Mouse (Mus musculus) heart, embryonic 16.5 days (tissue): Measurements from ENCODE around the gene Timm8a2. TPM values are rescaled to one million over a fixed set of nuclear protein-coding genes. Genes with fewer than 3 reads are reported as not detected.
A peak's percentile ranks its signal among the peaks of the same experiment; 100 is the strongest.

Experiments used
- ATAC-seq: fragments of 200-750 bp; cut with Nextera tagmentation; replicated peaks from 2 replicates; pipeline ENCODE4 v1.8.0; 2017; ENCODE audit warnings: moderate number of reproducible peaks; ENCODE audit not compliant: insufficient read depth, low FRiP score; ENCODE audit errors: extremely low read depth
- H3K27ac ChIP-seq: fragments of 300-500 bp; sonication (generic); 2 replicates; pipeline ENCODE4 v1.5.1; 2014; ENCODE audit warnings: mild to moderate bottlenecking, low read length, control low read depth, moderate library complexity
- H3K27me3 ChIP-seq: fragments of 300-500 bp; sonication (generic); 2 replicates; pipeline ENCODE4 v1.6.1; 2014; ENCODE audit warnings: low read length, mixed read lengths; ENCODE audit not compliant: control insufficient read depth, insufficient read depth
- H3K36me3 ChIP-seq: fragments of 300-500 bp; sonication (generic); 2 replicates; pipeline ENCODE4 v1.6.1; 2014; ENCODE audit not compliant: control insufficient read depth, insufficient read depth
- H3K4me1 ChIP-seq: fragments of 300-500 bp; sonication (generic); 2 replicates; pipeline ENCODE4 v1.6.1; 2014; ENCODE audit warnings: low read length, mixed read lengths; ENCODE audit not compliant: control insufficient read depth, insufficient read depth
- H3K4me2 ChIP-seq: fragments of 300-500 bp; sonication (generic); 2 replicates; pipeline ENCODE4 v1.6.1; 2014; ENCODE audit warnings: low read depth, mild to moderate bottlenecking, control low read depth, low read length
- H3K4me3 ChIP-seq: fragments of 300-500 bp; sonication (generic); 2 replicates; pipeline ENCODE4 v1.5.1; 2014; ENCODE audit warnings: mild to moderate bottlenecking, control low read depth, low read length
- H3K9ac ChIP-seq: fragments of 300-500 bp; sonication (generic); 2 replicates; pipeline ENCODE4 v1.6.1; 2014; ENCODE audit warnings: low read length, control low read depth
- H3K9me3 ChIP-seq: fragments of 300-500 bp; sonication (generic); replicated peaks from 2 replicates; pipeline ENCODE4 v1.6.1; 2016; ENCODE audit warnings: low read length; ENCODE audit not compliant: control insufficient read depth
- WGBS: fragments of 180-500 bp; shearing (Covaris S2); extraction: QIAGEN DNeasy Blood & Tissue Kit; methylation state at CpG from one replicate; pipeline ENCODE4 v1.1.7; 2014; 5-methylcytosine and 5-hydroxymethylcytosine counted together
- polyA plus RNA-seq: library from polyadenylated mRNA; unstranded; fragments of >200 nt; fragmentation: Nextera tagmentation; extraction: Ambion mirVana; gene quantifications from 2 replicates; pipeline ENCODE4 v1.2.1, GENCODE M21; 2015

Timm8a2 gene
- polyA plus RNA-seq, 1 experiment from 2014 or later: not detected

GRCm38 (mm10) chr14:122073422-122073821, 38.9 kb downstream of the Timm8a2 start:
- H3K4me3 ChIP-seq: no peak overlapping the region
- H3K27ac ChIP-seq: peak overlapping the region; percentile 52
- ATAC-seq: no peak
- H3K27me3 ChIP-seq: peaks cover 31% of the 10 kb centered on the region
- no peaks in the 10 kb centered on the region for H3K36me3 ChIP-seq
- H3K9ac ChIP-seq: no peak overlapping the region
- WGBS: 81% methylated on average over 5 of the region's 5 CpGs
- H3K4me1 ChIP-seq: peaks cover 23% of the 10 kb centered on the region
- no peaks in the 10 kb centered on the region for H3K9me3 ChIP-seq
- no peak overlapping the region for H3K4me2 ChIP-seq

GRCm38 (mm10) chr14:122074360-122074759, 39.9 kb downstream of the Timm8a2 start:
- H3K9me3 ChIP-seq: no peaks in the 10 kb centered on the region
- H3K4me2 ChIP-seq: no peak overlapping the region
- H3K36me3 ChIP-seq: no peaks in the 10 kb centered on the region
- H3K27ac ChIP-seq: no peak overlapping the region
- peaks cover 31% of the 10 kb centered on the region for H3K27me3 ChIP-seq
- peaks cover 14% of the 10 kb centered on the region for H3K4me1 ChIP-seq
- H3K4me3 ChIP-seq: no peak overlapping the region
- ATAC-seq: no peak
- 66% methylated on average over 10 of the region's 10 CpGs for WGBS
- H3K9ac ChIP-seq: no peak overlapping the region

GRCm38 (mm10) chr14:122075485-122076200, 41.2 kb downstream of the Timm8a2 start:
- Histone ChIP-seq H3K4me1 (peaks cover 5% of the 10 kb centered on the region), H3K4me2 (peak overlapping the region; percentile 13; the same call in 1 of the 2 replicates), H3K9me3 (no peaks in the 10 kb centered on the region), H3K27me3 (peaks cover 27% of the 10 kb centered on the region), H3K4me3 (no peak overlapping the region), H3K36me3 (no peaks in the 10 kb centered on the region), H3K9ac (no peak overlapping the region), H3K27ac (peak overlapping the region; percentile 54; the same call in 1 of the 2 replicates)
- 66% methylated on average over 21 of the region's 21 CpGs for WGBS
- ATAC-seq: peak; percentile 49

GRCm38 (mm10) chr14:122077017-122077416, 42.5 kb downstream of the Timm8a2 start:
- Histone ChIP-seq H3K27ac (no peak overlapping the region), H3K4me3 (no peak overlapping the region), H3K36me3 (no peaks in the 10 kb centered on the region), H3K9me3 (no peaks in the 10 kb centered on the region), H3K4me1 (peaks cover 5% of the 10 kb centered on the region), H3K4me2 (no peak overlapping the region), H3K27me3 (peaks cover 17% of the 10 kb centered on the region), H3K9ac (no peak overlapping the region)
- WGBS: 84% methylated on average over 3 of the region's 3 CpGs
- no peak for ATAC-seq

GRCm38 (mm10) chr14:122079428-122079827, 45.0 kb downstream of the Timm8a2 start:
- WGBS: 54% methylated on average over 6 of the region's 6 CpGs
- Histone ChIP-seq H3K4me1 (peaks cover 5% of the 10 kb centered on the region), H3K4me3 (no peak overlapping the region), H3K27ac (no peak overlapping the region), H3K36me3 (no peaks in the 10 kb centered on the region), H3K4me2 (no peak overlapping the region), H3K9ac (no peak overlapping the region), H3K27me3 (0 out of 2 replicates have a peak, but pooled peaks cover 3% of the 10 kb centered on the region), H3K9me3 (no peaks in the 10 kb centered on the region)
- ATAC-seq: no peak

GRCm38 (mm10) chr14:122079921-122080320, 45.4 kb downstream of the Timm8a2 start:
- Histone ChIP-seq H3K4me1 (peaks cover 5% of the 10 kb centered on the region), H3K4me3 (no peak overlapping the region), H3K27me3 (0 out of 2 replicates have a peak, but pooled peaks cover 3% of the 10 kb centered on the region), H3K9ac (no peak overlapping the region), H3K27ac (no peak overlapping the region), H3K36me3 (no peaks in the 10 kb centered on the region), H3K9me3 (peaks cover 4% of the 10 kb centered on the region), H3K4me2 (no peak overlapping the region)
- ATAC-seq: no peak
- WGBS: 72% methylated on average over 5 of the region's 5 CpGs

GRCm38 (mm10) chr14:122081308-122081707, 46.8 kb downstream of the Timm8a2 start:
- Histone ChIP-seq H3K36me3 (no peaks in the 10 kb centered on the region), H3K4me3 (no peak overlapping the region), H3K9me3 (peaks cover 8% of the 10 kb centered on the region), H3K27ac (no peak overlapping the region), H3K4me1 (peaks cover 2% of the 10 kb centered on the region), H3K27me3 (0 out of 2 replicates have a peak, but pooled peaks cover 3% of the 10 kb centered on the region), H3K4me2 (no peak overlapping the region), H3K9ac (no peak overlapping the region)
- 40% methylated on average over 3 of the region's 3 CpGs for WGBS
- ATAC-seq: no peak

GRCm38 (mm10) chr14:122083499-122083898, 49.0 kb downstream of the Timm8a2 start:
- 72% methylated on average over 7 of the region's 7 CpGs for WGBS
- no peak overlapping the region for H3K4me2 ChIP-seq

GRCm38 (mm10) chr14:122087956-122088355, 53.5 kb downstream of the Timm8a2 start:
- H3K9ac ChIP-seq: no peak overlapping the region
- ATAC-seq: no peak
- no peaks in the 10 kb centered on the region for H3K4me1 ChIP-seq
- H3K4me2 ChIP-seq: no peak overlapping the region
- H3K27me3 ChIP-seq: no peaks in the 10 kb centered on the region
- no peak overlapping the region for H3K4me3 ChIP-seq
- no peak overlapping the region for H3K27ac ChIP-seq
- peaks cover 8% of the 10 kb centered on the region for H3K9me3 ChIP-seq
- WGBS: 73% methylated on average over 5 of the region's 5 CpGs
- H3K36me3 ChIP-seq: no peaks in the 10 kb centered on the region

More at GRCm38 (mm10) chr14:122083499-122083898, 49.0 kb downstream of the Timm8a2 start:
- Histone ChIP-seq H3K36me3 (no peaks in the 10 kb centered on the region), H3K4me3 (no peak overlapping the region), H3K27me3 (no peaks in the 10 kb centered on the region), H3K4me1 (no peaks in the 10 kb centered on the region), H3K9me3 (peaks cover 8% of the 10 kb centered on the region), H3K9ac (no peak overlapping the region), H3K27ac (no peak overlapping the region)
- ATAC-seq: no peak
